Mouse (Mus musculus): ENCODE measurements around the gene Sorcs2. TPM values are rescaled to one million over a fixed set of nuclear protein-coding genes. Genes with fewer than 3 reads are reported as not detected.

Sorcs2 gene
- polyA plus RNA-seq, 1 experiment: 21.8 TPM

GRCm38 (mm10) chr5:36178215-36178614, 219.7 kb downstream of the Sorcs2 start:
- Histone ChIP-seq H3K27ac (ENCODE audit: insufficient read depth, low read length) (no peak overlapping the region), H3K4me1 (ENCODE audit: control insufficient read depth, insufficient read depth, low read length) (no peaks in the 10 kb centered on the region), H3K4me3 (ENCODE audit: insufficient read depth, low read length) (no peak overlapping the region)
- TF ChIP-seq POLR2A (IDR thresholded peaks at IDR 0.05; ENCODE audit: extremely low read depth, insufficient read depth, low read length): no peak
- no peak for TF ChIP-seq CTCF (IDR thresholded peaks at IDR 0.05; ENCODE audit: extremely low read depth, insufficient read depth, low read length)

DNA sequence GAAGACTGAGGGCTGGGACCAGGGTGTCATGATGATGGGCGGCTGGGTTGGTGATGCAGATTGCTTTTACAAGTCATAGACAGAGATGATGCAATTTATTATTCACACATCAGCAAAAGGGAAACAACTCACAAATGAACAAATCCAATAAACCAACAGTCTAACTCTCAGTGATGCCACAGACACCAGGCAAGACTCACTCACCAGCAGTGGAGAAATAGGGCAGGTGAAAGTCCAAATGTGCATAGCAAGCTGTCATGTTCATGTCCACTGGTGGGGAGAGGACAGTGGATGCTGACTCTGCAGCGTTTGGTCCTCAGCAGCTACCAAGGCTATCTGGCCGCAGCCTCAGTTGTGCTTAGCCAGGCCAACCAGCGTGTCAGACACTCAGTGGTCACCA, 221.1 kb downstream of the Sorcs2 start:
- TF ChIP-seq POLR2A (IDR thresholded peaks at IDR 0.05; ENCODE audit: extremely low read depth, insufficient read depth, low read length): no peak
- no peak for TF ChIP-seq CTCF (IDR thresholded peaks at IDR 0.05; ENCODE audit: extremely low read depth, insufficient read depth, low read length)
- Histone ChIP-seq H3K27ac (ENCODE audit: insufficient read depth, low read length) (no peak overlapping the region), H3K4me1 (ENCODE audit: control insufficient read depth, insufficient read depth, low read length) (no peaks in the 10 kb centered on the region), H3K4me3 (ENCODE audit: insufficient read depth, low read length) (no peak overlapping the region)

- TF ChIP-seq POLR2A (IDR thresholded peaks at IDR 0.05; ENCODE audit: extremely low read depth, insufficient read depth, low read length) (no peak), CTCF (IDR thresholded peaks at IDR 0.05; ENCODE audit: extremely low read depth, insufficient read depth, low read length) (no peak)
- H3K4me3 ChIP-seq (ENCODE audit: insufficient read depth, low read length): no peak overlapping the region
- H3K4me1 ChIP-seq (ENCODE audit: control insufficient read depth, insufficient read depth, low read length): no peaks in the 10 kb centered on the region
- no peak overlapping the region for H3K27ac ChIP-seq (ENCODE audit: insufficient read depth, low read length)
Measured at GRCm38 (mm10) chr5:36176409-36176808, 221.5 kb downstream of the Sorcs2 start.

DNA sequence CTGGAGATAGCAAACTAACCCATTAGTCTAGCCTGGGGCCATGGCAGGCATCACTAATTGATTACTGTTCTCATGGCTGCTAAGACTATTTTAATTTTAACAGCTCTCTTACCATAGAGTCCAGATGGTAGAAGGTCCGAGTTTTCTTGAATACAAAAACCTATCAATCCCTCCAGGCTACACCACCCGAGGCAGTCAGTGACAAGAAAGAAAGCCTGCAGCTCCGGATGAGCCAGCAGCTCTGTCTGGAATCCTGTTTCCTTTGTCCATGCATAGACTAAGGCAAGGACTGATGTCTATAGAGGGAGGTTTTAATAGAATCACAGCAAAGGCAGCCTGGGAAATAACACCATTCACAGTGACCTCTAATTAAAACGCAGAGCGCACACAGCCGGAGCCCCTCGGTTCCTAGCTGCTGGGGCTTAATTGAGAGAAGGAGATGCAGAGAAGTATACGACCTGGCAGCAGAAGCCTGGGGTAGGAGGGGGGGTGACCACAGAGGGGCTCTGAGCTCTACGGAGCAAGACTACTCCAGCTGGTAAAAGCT, 223.3 kb downstream of the Sorcs2 start:
- H3K4me1 ChIP-seq (ENCODE audit: control insufficient read depth, insufficient read depth, low read length): peaks cover 4% of the 10 kb centered on the region; the same call in 1 of the 2 replicates
- H3K27ac ChIP-seq (ENCODE audit: insufficient read depth, low read length): no peak overlapping the region
- TF ChIP-seq POLR2A (IDR thresholded peaks at IDR 0.05; ENCODE audit: extremely low read depth, insufficient read depth, low read length) (no peak), CTCF (IDR thresholded peaks at IDR 0.05; ENCODE audit: extremely low read depth, insufficient read depth, low read length) (no peak)
- no peak overlapping the region for H3K4me3 ChIP-seq (ENCODE audit: insufficient read depth, low read length)

- H3K27ac ChIP-seq (ENCODE audit: insufficient read depth, low read length): no peak overlapping the region
- TF ChIP-seq CTCF (IDR thresholded peaks at IDR 0.05; ENCODE audit: extremely low read depth, insufficient read depth, low read length) (no peak), POLR2A (IDR thresholded peaks at IDR 0.05; ENCODE audit: extremely low read depth, insufficient read depth, low read length) (no peak)
- H3K4me3 ChIP-seq (ENCODE audit: insufficient read depth, low read length): no peak overlapping the region
- peaks cover 10% of the 10 kb centered on the region for H3K4me1 ChIP-seq (ENCODE audit: control insufficient read depth, insufficient read depth, low read length)
Measured at GRCm38 (mm10) chr5:36168963-36169650, 228.8 kb downstream of the Sorcs2 start.

DNA sequence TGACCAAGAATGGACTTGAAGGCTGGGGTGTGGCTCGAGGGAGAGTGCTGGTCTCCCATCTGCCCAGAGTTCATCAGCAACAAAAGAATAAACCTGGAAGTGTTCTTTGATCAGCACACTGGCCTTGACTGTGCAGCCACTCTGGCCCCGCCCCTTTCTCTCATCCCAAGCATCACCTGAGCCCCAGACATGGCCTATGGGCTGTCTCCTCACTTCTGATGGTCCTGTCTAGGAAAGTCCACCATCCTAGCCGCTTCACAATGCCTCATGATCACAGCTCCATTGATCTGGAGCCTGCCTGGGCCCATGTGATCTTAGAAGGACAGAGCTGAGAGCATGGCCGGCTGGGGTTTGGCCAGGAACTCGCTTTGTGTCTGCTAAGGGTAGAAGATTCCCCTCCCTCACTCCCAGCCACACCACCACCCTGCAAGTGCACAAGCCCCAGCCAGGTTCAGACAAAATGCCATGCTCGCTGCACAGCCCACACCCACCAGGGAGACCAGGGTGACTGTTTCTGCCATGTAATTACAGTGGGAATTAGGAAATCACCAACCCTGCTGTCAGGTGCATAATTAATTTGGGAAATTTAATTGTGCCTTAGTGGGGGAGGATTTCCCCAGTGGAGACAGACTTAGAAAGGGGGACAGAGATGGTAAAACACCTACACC, 231.5 kb downstream of the Sorcs2 start:
- no peak for TF ChIP-seq CTCF (IDR thresholded peaks at IDR 0.05; ENCODE audit: extremely low read depth, insufficient read depth, low read length)
- TF ChIP-seq POLR2A (IDR thresholded peaks at IDR 0.05; ENCODE audit: extremely low read depth, insufficient read depth, low read length): no peak
- Histone ChIP-seq H3K4me3 (ENCODE audit: insufficient read depth, low read length) (no peak overlapping the region), H3K27ac (ENCODE audit: insufficient read depth, low read length) (no peak overlapping the region)

GRCm38 (mm10) chr5:36165424-36166302, 232.3 kb downstream of the Sorcs2 start:
- H3K4me3 ChIP-seq (ENCODE audit: insufficient read depth, low read length): no peak overlapping the region
- TF ChIP-seq CTCF (IDR thresholded peaks at IDR 0.05; ENCODE audit: extremely low read depth, insufficient read depth, low read length) (no peak), POLR2A (IDR thresholded peaks at IDR 0.05; ENCODE audit: extremely low read depth, insufficient read depth, low read length) (no peak)
- H3K4me1 ChIP-seq (ENCODE audit: control insufficient read depth, insufficient read depth, low read length): peaks cover 10% of the 10 kb centered on the region
- H3K27ac ChIP-seq (ENCODE audit: insufficient read depth, low read length): no peak overlapping the region

More for the DNA sequence above, 231.5 kb downstream of the Sorcs2 start:
- peaks cover 10% of the 10 kb centered on the region for H3K4me1 ChIP-seq (ENCODE audit: control insufficient read depth, insufficient read depth, low read length)

DNA sequence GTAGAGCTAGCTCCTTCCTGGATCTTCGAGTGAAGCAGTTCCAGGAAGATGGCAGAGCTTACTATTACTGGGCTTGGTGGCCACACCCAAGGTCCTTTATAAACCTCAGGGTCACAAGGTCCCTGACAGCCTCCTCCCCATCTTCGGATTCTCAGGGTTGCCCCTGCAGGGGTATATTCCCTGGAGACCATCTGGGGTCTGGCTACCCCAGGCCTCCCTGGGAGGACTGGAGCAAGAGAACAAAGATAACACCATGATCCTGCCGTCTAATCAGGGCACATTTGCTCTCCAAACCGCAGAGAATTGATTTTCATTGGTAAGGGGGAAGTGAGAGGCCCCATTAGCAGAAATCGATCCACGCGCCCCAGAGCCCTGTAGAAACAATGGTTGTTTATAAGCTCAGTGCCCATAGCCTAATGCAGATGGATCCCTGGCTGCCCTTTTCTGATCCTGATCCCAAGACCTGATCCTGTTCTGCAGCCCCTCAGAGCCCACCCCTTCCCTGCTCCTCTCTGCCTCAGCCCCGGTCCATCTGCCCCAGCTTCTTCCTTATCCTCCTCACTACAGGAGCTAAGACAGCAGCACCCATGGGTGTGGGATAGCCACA, 243.0 kb downstream of the Sorcs2 start:
- Histone ChIP-seq H3K4me3 (ENCODE audit: insufficient read depth, low read length) (no peak overlapping the region), H3K27ac (ENCODE audit: insufficient read depth, low read length) (no peak overlapping the region), H3K4me1 (ENCODE audit: control insufficient read depth, insufficient read depth, low read length) (no peaks in the 10 kb centered on the region)
- TF ChIP-seq CTCF (IDR thresholded peaks at IDR 0.05; ENCODE audit: extremely low read depth, insufficient read depth, low read length): no peak
- no peak for TF ChIP-seq POLR2A (IDR thresholded peaks at IDR 0.05; ENCODE audit: extremely low read depth, insufficient read depth, low read length)

- TF ChIP-seq POLR2A (IDR thresholded peaks at IDR 0.05; ENCODE audit: extremely low read depth, insufficient read depth, low read length) (no peak), CTCF (IDR thresholded peaks at IDR 0.05; ENCODE audit: extremely low read depth, insufficient read depth, low read length) (no peak)
- H3K4me3 ChIP-seq (ENCODE audit: insufficient read depth, low read length): no peak overlapping the region
- H3K27ac ChIP-seq (ENCODE audit: insufficient read depth, low read length): no peak overlapping the region
- no peaks in the 10 kb centered on the region for H3K4me1 ChIP-seq (ENCODE audit: control insufficient read depth, insufficient read depth, low read length)
Measured at GRCm38 (mm10) chr5:36153261-36153660, 244.7 kb downstream of the Sorcs2 start.
